Mouse (Mus musculus): ENCODE results near the gene C1s2. TPM values are rescaled to one million over a fixed set of nuclear protein-coding genes. Genes with fewer than 3 reads are reported as not detected.

Gene C1s2
- polyA plus RNA-seq, 1 experiment from 2014 or later: 0.07 TPM

Other genes starting within 250 kb of the C1s2 start
- 35.5 and 39.1 TPM in 2 replicates for gene Pex5, start 221.0 kb downstream of the C1s2 start, polyA plus RNA-seq (2015; fragmentation: Nextera tagmentation; extraction: Ambion mirVana)
- 2.7 and 2.8 TPM in 2 replicates for gene Clstn3, start 171.3 kb downstream of the C1s2 start, polyA plus RNA-seq (2015; fragmentation: Nextera tagmentation; extraction: Ambion mirVana)
- 0.49 and 0.52 TPM in 2 replicates for gene C1rl, start 143.0 kb downstream of the C1s2 start, polyA plus RNA-seq (2015; fragmentation: Nextera tagmentation; extraction: Ambion mirVana)
- gene C1ra, start 123.7 kb downstream of the C1s2 start, polyA plus RNA-seq (2015; fragmentation: Nextera tagmentation; extraction: Ambion mirVana): 3.1 and 4.6 TPM in 2 replicates
- 2.6 and 3.6 TPM in 2 replicates for gene C1s1, start 93.7 kb downstream of the C1s2 start, polyA plus RNA-seq (2015; fragmentation: Nextera tagmentation; extraction: Ambion mirVana)
- gene C1rb, start 65.8 kb downstream of the C1s2 start, polyA plus RNA-seq (2015; fragmentation: Nextera tagmentation; extraction: Ambion mirVana): not detected in 2 replicates
- gene Lpcat3, start 26.9 kb upstream of the C1s2 start, polyA plus RNA-seq (2015; fragmentation: Nextera tagmentation; extraction: Ambion mirVana): 56.8 and 61.9 TPM in 2 replicates
- gene Emg1, start 76.1 kb upstream of the C1s2 start, polyA plus RNA-seq (2015; fragmentation: Nextera tagmentation; extraction: Ambion mirVana): 199 and 200 TPM in 2 replicates
- gene Phb2, start 76.3 kb upstream of the C1s2 start, polyA plus RNA-seq (2015; fragmentation: Nextera tagmentation; extraction: Ambion mirVana): 327 and 340 TPM in 2 replicates
- 17.3 and 24.3 TPM in 2 replicates for gene Ptpn6, start 102.6 kb upstream of the C1s2 start, polyA plus RNA-seq (2015; fragmentation: Nextera tagmentation; extraction: Ambion mirVana)
- 406 and 416 TPM in 2 replicates for gene Grcc10, start 105.3 kb upstream of the C1s2 start, polyA plus RNA-seq (2015; fragmentation: Nextera tagmentation; extraction: Ambion mirVana)
- not detected in 2 replicates for gene Gm45234, start 119.9 kb upstream of the C1s2 start, polyA plus RNA-seq (2015; fragmentation: Nextera tagmentation; extraction: Ambion mirVana)
- 15.6 and 16.1 TPM in 2 replicates for gene Atn1, start 120.4 kb upstream of the C1s2 start, polyA plus RNA-seq (2015; fragmentation: Nextera tagmentation; extraction: Ambion mirVana)
- 2.1 and 3.4 TPM in 2 replicates for gene Eno2, start 133.6 kb upstream of the C1s2 start, polyA plus RNA-seq (2015; fragmentation: Nextera tagmentation; extraction: Ambion mirVana)
- gene Lrrc23, start 143.6 kb upstream of the C1s2 start, polyA plus RNA-seq (2015; fragmentation: Nextera tagmentation; extraction: Ambion mirVana): 11.7 and 13.7 TPM in 2 replicates
- 11.6 and 12.7 TPM in 2 replicates for gene Spsb2, start 172.6 kb upstream of the C1s2 start, polyA plus RNA-seq (2015; fragmentation: Nextera tagmentation; extraction: Ambion mirVana)
- 712 and 746 TPM in 2 replicates for gene Tpi1, start 178.2 kb upstream of the C1s2 start, polyA plus RNA-seq (2015; fragmentation: Nextera tagmentation; extraction: Ambion mirVana)
- 149 and 152 TPM in 2 replicates for gene Usp5, start 193.4 kb upstream of the C1s2 start, polyA plus RNA-seq (2015; fragmentation: Nextera tagmentation; extraction: Ambion mirVana)
- 188 and 197 TPM in 2 replicates for gene Cdca3, start 193.5 kb upstream of the C1s2 start, polyA plus RNA-seq (2015; fragmentation: Nextera tagmentation; extraction: Ambion mirVana)
- gene Gnb3, start 204.2 kb upstream of the C1s2 start, polyA plus RNA-seq (2015; fragmentation: Nextera tagmentation; extraction: Ambion mirVana): 0.38 and 1.1 TPM in 2 replicates
- gene P3h3, start 221.7 kb upstream of the C1s2 start, polyA plus RNA-seq (2015; fragmentation: Nextera tagmentation; extraction: Ambion mirVana): 23.9 and 26.9 TPM in 2 replicates
- 0.54 and 0.59 TPM in 2 replicates for gene Gpr162, start 227.9 kb upstream of the C1s2 start, polyA plus RNA-seq (2015; fragmentation: Nextera tagmentation; extraction: Ambion mirVana)

Data from lung, embryonic 15.5 days (tissue).